Mouse (Mus musculus) myocyte (in vitro differentiated cells): Measurements from ENCODE around the gene Oas3. TPM values are rescaled to one million over a fixed set of nuclear protein-coding genes. Genes with fewer than 3 reads are reported as not detected.
A peak's percentile ranks its signal among the peaks of the same experiment; 100 is the strongest.

ENCODE experiments used
- H3K27me3 ChIP-seq: one replicate; pipeline ENCODE4 v1.6.1; 2011; ENCODE audit not compliant: control insufficient read depth, insufficient read depth, insufficient read length
- H3K36me3 ChIP-seq: one replicate; pipeline ENCODE4 v1.6.1; 2011; ENCODE audit not compliant: control insufficient read depth, insufficient read depth
- H3K4me2 ChIP-seq: one replicate; pipeline ENCODE4 v1.6.1; 2011; ENCODE audit warnings: low read depth, control low read depth
- H3K4me3 ChIP-seq: one replicate; pipeline ENCODE4 v1.5.1; 2011; ENCODE audit warnings: mild to moderate bottlenecking, control low read depth, moderate library complexity
- H3K79me2 ChIP-seq: one replicate; pipeline ENCODE4 v1.6.1; 2011; ENCODE audit not compliant: control insufficient read depth, insufficient read depth
- H3ac ChIP-seq: one replicate; pipeline ENCODE4 v1.6.1; 2011; ENCODE audit not compliant: control insufficient read depth, insufficient read length
- CEBPB ChIP-seq: IDR thresholded peaks from 2 replicates; pipeline ENCODE4 v1.6.1; 2011; ENCODE audit warnings: mild to moderate bottlenecking, moderate library complexity; ENCODE audit not compliant: poor library complexity, insufficient read depth, severe bottlenecking
- E2F4 ChIP-seq: IDR thresholded peaks from one replicate; pipeline ENCODE4 v1.6.1; 2011; ENCODE audit warnings: mild to moderate bottlenecking, control low read depth, moderate library complexity; ENCODE audit not compliant: insufficient read depth
- MAX ChIP-seq: IDR thresholded peaks from one replicate; pipeline ENCODE4 v1.6.1; 2011; ENCODE audit warnings: low read depth, mild to moderate bottlenecking, control low read depth
- MYOD1 ChIP-seq, 3 experiments: IDR thresholded peaks; one replicate each; pipeline ENCODE4 v1.6.1; 2011; ENCODE audit warnings: control low read depth in 2 of 3, low read depth in 2 of 3, mild to moderate bottlenecking in 2 of 3, moderate library complexity in 1 of 3; ENCODE audit not compliant: insufficient read length in 2 of 3, control insufficient read depth in 1 of 3
- MYOG ChIP-seq, 3 experiments: IDR thresholded peaks; one replicate each; pipeline ENCODE4 v1.6.1; 2011; ENCODE audit warnings: control low read depth in 2 of 3, low read depth in 2 of 3, mild to moderate bottlenecking in 2 of 3; ENCODE audit not compliant: insufficient read length in 2 of 3, control insufficient read depth in 1 of 3, insufficient read depth in 1 of 3
- POLR2A ChIP-seq: IDR thresholded peaks from one replicate; pipeline ENCODE4 v1.6.1; 2011; ENCODE audit warnings: low read depth, mild to moderate bottlenecking, control low read depth, moderate library complexity; ENCODE audit not compliant: insufficient read length
- POLR2AphosphoS2 ChIP-seq: IDR thresholded peaks from one replicate; pipeline ENCODE4 v1.6.1; 2011; ENCODE audit warnings: low read depth, control low read depth; ENCODE audit not compliant: insufficient read length
- REST ChIP-seq: IDR thresholded peaks from one replicate; pipeline ENCODE4 v1.6.1; 2011; ENCODE audit warnings: mild to moderate bottlenecking, control low read depth, moderate library complexity; ENCODE audit not compliant: insufficient read depth, insufficient read length
- SRF ChIP-seq: IDR thresholded peaks from one replicate; pipeline ENCODE4 v1.6.1; 2011; ENCODE audit warnings: low read depth; ENCODE audit not compliant: control insufficient read depth, insufficient read length
- TCF12 ChIP-seq: IDR thresholded peaks from one replicate; pipeline ENCODE4 v1.6.1; 2011; ENCODE audit warnings: mild to moderate bottlenecking, control low read depth; ENCODE audit not compliant: poor library complexity, insufficient read depth, severe bottlenecking
- TCF3 ChIP-seq: IDR thresholded peaks from one replicate; pipeline ENCODE4 v1.6.1; 2011; ENCODE audit warnings: low read depth, control low read depth; ENCODE audit not compliant: insufficient read length
- USF1 ChIP-seq: IDR thresholded peaks from one replicate; pipeline ENCODE4 v1.6.1; 2011; ENCODE audit warnings: low read depth, mild to moderate bottlenecking, control low read depth, moderate library complexity
- polyA plus RNA-seq: library from polyadenylated mRNA; unstranded; fragments of >200 nt; fragmentation: generic; extraction: Trizol; gene quantifications from one replicate; pipeline ENCODE4 v1.2.1, GENCODE M21; 2012; ENCODE audit warnings: missing spikeins

Gene Oas3
- polyA plus RNA-seq = 0.01 TPM

GRCm38 (mm10) chr5:120777478-120777877, at the start of gene Oas3:
TSS of gene Oas3 (minus strand) at chr5:120777661.
- TF ChIP-seq POLR2A (no peak), MAX (no peak), REST (no peak), SRF (no peak), POLR2AphosphoS2 (no peak), TCF12 (no peak), MYOD1 (IDR thresholded peaks at IDR 0.05; ENCODE audit: control insufficient read depth in 1 of 3, insufficient read length in 2 of 3, low read depth in 2 of 3) (no peak), MYOG (IDR thresholded peaks at IDR 0.05; ENCODE audit: control insufficient read depth in 1 of 3, insufficient read depth in 1 of 3, insufficient read length in 2 of 3, low read depth in 2 of 3) (no peak), E2F4 (no peak), USF1 (no peak), CEBPB (no peak), TCF3 (no peak)
- Histone ChIP-seq H3K79me2 (no peaks in the 10 kb centered on the region), H3ac (no peak within 1 kb of the TSS), H3K4me3 (no peak within 1 kb of the TSS), H3K36me3 (no peaks in the 10 kb centered on the region), H3K27me3 (no peaks in the 10 kb centered on the region), H3K4me2 (no peak within 1 kb of the TSS)

- H3K36me3 ChIP-seq = no peaks in the 10 kb centered on the region
- no peaks in the 10 kb centered on the region for H3K79me2 ChIP-seq
- TF ChIP-seq MYOG (IDR thresholded peaks at IDR 0.05; ENCODE audit: control insufficient read depth in 1 of 3, insufficient read depth in 1 of 3, insufficient read length in 2 of 3, low read depth in 2 of 3) = no peak
- no peak for TF ChIP-seq SRF
- TF ChIP-seq REST = no peak
- no peak for TF ChIP-seq CEBPB
- TF ChIP-seq USF1 = no peak
- no peak for TF ChIP-seq TCF3
- no peak for TF ChIP-seq MYOD1 (IDR thresholded peaks at IDR 0.05; ENCODE audit: control insufficient read depth in 1 of 3, insufficient read length in 2 of 3, low read depth in 2 of 3)
- TF ChIP-seq E2F4 = no peak
- no peak for TF ChIP-seq MAX
- TF ChIP-seq POLR2AphosphoS2 = no peak
- no peak for TF ChIP-seq TCF12
- TF ChIP-seq POLR2A = no peak
- H3K4me3 ChIP-seq = no peak overlapping the region
- no peak overlapping the region for H3ac ChIP-seq
- H3K4me2 ChIP-seq = no peak overlapping the region
- H3K27me3 ChIP-seq = no peaks in the 10 kb centered on the region
These were observed 41.5 kb upstream of the Oas3 start for GRCm38 (mm10) chr5:120818999-120819398.

- Histone ChIP-seq H3K27me3 (no peaks in the 10 kb centered on the region), H3K36me3 (no peaks in the 10 kb centered on the region), H3K79me2 (no peaks in the 10 kb centered on the region), H3ac (no peak overlapping the region), H3K4me3 (no peak overlapping the region), H3K4me2 (no peak overlapping the region)
- TF ChIP-seq MAX = no peak
- no peak for TF ChIP-seq REST
- TF ChIP-seq E2F4 = no peak
- no peak for TF ChIP-seq MYOD1 (IDR thresholded peaks at IDR 0.05; ENCODE audit: control insufficient read depth in 1 of 3, insufficient read length in 2 of 3, low read depth in 2 of 3)
- no peak for TF ChIP-seq SRF
- TF ChIP-seq TCF3 = no peak
- TF ChIP-seq POLR2A = no peak
- no peak for TF ChIP-seq POLR2AphosphoS2
- TF ChIP-seq CEBPB = no peak
- TF ChIP-seq MYOG (IDR thresholded peaks at IDR 0.05; ENCODE audit: control insufficient read depth in 1 of 3, insufficient read depth in 1 of 3, insufficient read length in 2 of 3, low read depth in 2 of 3) = no peak
- no peak for TF ChIP-seq TCF12
- TF ChIP-seq USF1 = no peak
These were observed 38.5 kb upstream of the Oas3 start for GRCm38 (mm10) chr5:120815949-120816348.

GRCm38 (mm10) chr5:120813023-120813422, 35.6 kb upstream of the Oas3 start:
- H3K36me3 ChIP-seq = no peaks in the 10 kb centered on the region
- peak overlapping the region; percentile 19 for H3K4me3 ChIP-seq
- no peaks in the 10 kb centered on the region for H3K27me3 ChIP-seq
- peak overlapping the region; percentile 84 for H3K4me2 ChIP-seq
- TF ChIP-seq CEBPB (no peak), TCF3 (no peak), MYOD1 (IDR thresholded peaks at IDR 0.05; ENCODE audit: control insufficient read depth in 1 of 3, insufficient read length in 2 of 3, low read depth in 2 of 3) (no peak), POLR2A (no peak), E2F4 (no peak), TCF12 (no peak), MYOG (IDR thresholded peaks at IDR 0.05; ENCODE audit: control insufficient read depth in 1 of 3, insufficient read depth in 1 of 3, insufficient read length in 2 of 3, low read depth in 2 of 3) (no peak), REST (no peak), POLR2AphosphoS2 (no peak), SRF (no peak), USF1 (no peak), MAX (no peak)
- no peaks in the 10 kb centered on the region for H3K79me2 ChIP-seq
- H3ac ChIP-seq = no peak overlapping the region
